Mouse (Mus musculus) mouse trophoblast stem cell (cell line): Measurements from ENCODE around the gene Cda.

Experiments used
- in situ Hi-C, 2 experiments: fragments of 300-500 bp; cut with MseI, MboI; formaldehyde crosslinking; loops; 2 replicates in 1 of 2; 3 replicates in 1 of 2; pipeline ENCODE4 v1.15.1; 2025

Cda gene

GRCm38 (mm10) chr4:138368498-138369260 lies 887 bp upstream of the Cda start:
- in situ Hi-C loops, result no loop called here

GRCm38 (mm10) chr4:138366561-138366960 lies 1.2 kb downstream of the Cda start:
- in situ Hi-C loops, result no loop called here

GRCm38 (mm10) chr4:138363511-138363910 lies 4.3 kb downstream of the Cda start:
- in situ Hi-C loops, result no loop called here

- in situ Hi-C loops, result no loop called here
Measured at GRCm38 (mm10) chr4:138362883-138363282, 4.9 kb downstream of the Cda start.

GRCm38 (mm10) chr4:138361370-138361821 lies 6.4 kb downstream of the Cda start:
- in situ Hi-C loops, result no loop called here

GRCm38 (mm10) chr4:138358176-138358575 lies 9.6 kb downstream of the Cda start:
- in situ Hi-C loops, result no loop called here

- in situ Hi-C loops, result no loop called here
Measured at GRCm38 (mm10) chr4:138356551-138356950, 11.2 kb downstream of the Cda start.

- in situ Hi-C loops, result no loop called here
Measured at GRCm38 (mm10) chr4:138356141-138356540, 11.7 kb downstream of the Cda start.

GRCm38 (mm10) chr4:138355496-138355895 lies 12.3 kb downstream of the Cda start:
- in situ Hi-C loops, result no loop called here

- in situ Hi-C loops, result no loop called here
Measured at GRCm38 (mm10) chr4:138353438-138354171, 14.2 kb downstream of the Cda start.

- in situ Hi-C loops, result no loop called here
Measured at GRCm38 (mm10) chr4:138352692-138353091, 15.1 kb downstream of the Cda start.

- in situ Hi-C loops, result no loop called here
Measured at GRCm38 (mm10) chr4:138351821-138352220, 16.0 kb downstream of the Cda start.

- in situ Hi-C loops, result no loop called here
Measured at GRCm38 (mm10) chr4:138348716-138349115, 19.1 kb downstream of the Cda start.

- in situ Hi-C loops, result no loop called here
Measured at GRCm38 (mm10) chr4:138347280-138347679, 20.5 kb downstream of the Cda start.

- in situ Hi-C loops, result no loop called here
Measured at GRCm38 (mm10) chr4:138344891-138345545, 22.8 kb downstream of the Cda start.

- in situ Hi-C loops, result no loop called here
Measured at GRCm38 (mm10) chr4:138343341-138343837, 24.4 kb downstream of the Cda start.

GRCm38 (mm10) chr4:138342778-138343177 lies 25.0 kb downstream of the Cda start:
- in situ Hi-C loops, result no loop called here

GRCm38 (mm10) chr4:138342048-138342447 lies 25.7 kb downstream of the Cda start:
- in situ Hi-C loops, result no loop called here

GRCm38 (mm10) chr4:138341393-138341792 lies 26.4 kb downstream of the Cda start:
- in situ Hi-C loops, result no loop called here

- in situ Hi-C loops, result no loop called here
Measured at GRCm38 (mm10) chr4:138339963-138340362, 27.8 kb downstream of the Cda start.

GRCm38 (mm10) chr4:138337341-138337740 lies 30.5 kb downstream of the Cda start:
- in situ Hi-C loops, result no loop called here

- in situ Hi-C loops, result no loop called here
Measured at GRCm38 (mm10) chr4:138336876-138337275, 30.9 kb downstream of the Cda start.
